In the genomic region with DNA sequence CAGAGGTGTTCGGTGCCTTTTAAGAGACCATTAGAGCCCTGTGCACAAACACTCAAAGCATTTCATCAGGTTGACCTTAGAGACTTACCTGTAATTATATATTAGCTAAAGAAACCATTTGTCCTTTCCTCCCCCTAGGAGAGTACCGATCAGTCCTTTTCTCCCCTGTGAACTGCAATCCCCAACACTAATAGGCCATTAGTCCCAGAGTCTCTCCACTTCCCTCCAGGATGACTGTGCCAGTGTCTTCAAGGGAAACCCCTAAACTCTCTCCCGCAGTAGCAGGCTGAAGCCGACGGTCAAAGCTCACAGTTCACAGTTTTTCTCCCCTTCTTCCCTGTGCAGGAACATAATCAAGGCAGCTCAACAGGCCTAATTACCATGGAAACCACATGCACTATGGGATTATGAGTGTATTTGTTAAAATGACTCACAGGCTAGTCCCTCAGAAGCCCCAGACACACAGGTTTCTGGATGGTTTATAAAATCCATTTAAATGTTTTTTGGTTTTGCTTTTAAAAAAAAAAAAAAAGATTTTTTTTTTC, we compare ENCODE assay signal across 12 mouse cellular contexts. TPM values are rescaled to one million over a fixed set of nuclear protein-coding genes. Genes with fewer than 3 reads are reported as not detected.
DNase-seq lines count a peak whose midpoint lies in the region; ATAC-seq and TF ChIP-seq lines count a peak whose summit lies in the region.
"Had no signal": no experiment of that assay in that cellular context is flagged by ENCODE, and none has a peak within 500 bp of the region (broad histone marks: within the 10 kb centered on the region; RNA-seq: fewer than 3 reads in every experiment).

No protein-coding gene starts in this region.

- CTCF ChIA-PET in Patski (lab: Charles Lee) = interaction anchor here (1.1 kb wide), 1 partner anchor 30 kb away, joined by 3 read pairs; no protein-coding TSS in a partner anchor

- 23% methylated on average over 5 of the region's 5 CpGs for WGBS in forebrain, embryonic 13.5 days
- WGBS in midbrain, embryonic 14.5 days = 25% methylated on average over 5 of the region's 5 CpGs

- H3K4me2 ChIP-seq in forebrain, embryonic 13.5 days = no peak overlapping the region
- peak overlapping the region; percentile 24; the same call in 1 of the 2 replicates for H3K4me2 ChIP-seq in midbrain, embryonic 14.5 days (ENCODE audit: low read length)
- H3K4me2 ChIP-seq: liver, embryonic 12.5 days had no signal

- H3K36me3 ChIP-seq in forebrain, embryonic 13.5 days (ENCODE audit: poor library complexity, severe bottlenecking) = peaks cover 22% of the 10 kb centered on the region
- peaks cover 11% of the 10 kb centered on the region for H3K36me3 ChIP-seq in midbrain, embryonic 14.5 days (ENCODE audit: control insufficient read depth, insufficient read depth, low read length)
- H3K36me3 ChIP-seq: liver, embryonic 12.5 days had no signal

- H3K4me3 ChIP-seq in left cerebral cortex, adult 2 months = no peak overlapping the region
- no peak overlapping the region for H3K4me3 ChIP-seq in forebrain, embryonic 13.5 days
- H3K4me3 ChIP-seq in midbrain, embryonic 14.5 days (replicated peaks; ENCODE audit: low read depth, low read length) = no peak overlapping the region
- H3K4me3 ChIP-seq: liver, embryonic 12.5 days had no signal

- H3K27me3 ChIP-seq in Patski = no peaks in the 10 kb centered on the region
- no peaks in the 10 kb centered on the region for H3K27me3 ChIP-seq in forebrain, embryonic 13.5 days
- no peaks in the 10 kb centered on the region for H3K27me3 ChIP-seq in midbrain, embryonic 14.5 days (ENCODE audit: control insufficient read depth, insufficient read depth, low read length)
- H3K27me3 ChIP-seq: liver, embryonic 12.5 days had no signal

- POLR2A ChIA-PET in Patski (lab: Charles Lee) = interaction anchor here (0.6 kb wide), 1 partner anchor 64 kb away, joined by 3 read pairs; no protein-coding TSS in a partner anchor

- in situ Hi-C loops in Patski (cut with MboI; ENCODE audit: low pct_unique_long_range_greater_than_20kb) = loop anchor here (10.0 kb wide), 1 partner anchor 101 kb away; no protein-coding TSS in a partner anchor

- ATAC-seq in Patski = peak; percentile 78
- ATAC-seq in forebrain, embryonic 13.5 days = peak; percentile 61; the same call in 1 of the 2 replicates
- no peak; the same call in 1 of the 2 replicates for ATAC-seq in midbrain, embryonic 14.5 days (ENCODE audit: low FRiP score, low TSS enrichment)
- no peak for ATAC-seq in granulocyte monocyte progenitor cell, adult 5-6 weeks (replicated peaks; ENCODE audit: poor library complexity, severe bottlenecking)
- ATAC-seq: liver, embryonic 12.5 days had no signal

- 0 out of 2 replicates have a peak overlapping the region, but pooled peaks have one; percentile 9 for H3K9ac ChIP-seq in forebrain, embryonic 13.5 days
- no peak overlapping the region for H3K9ac ChIP-seq in midbrain, embryonic 14.5 days (replicated peaks; ENCODE audit: low read length)
- H3K9ac ChIP-seq: liver, embryonic 12.5 days had no signal

- H3K4me1 ChIP-seq in forebrain, embryonic 13.5 days = peaks cover 74% of the 10 kb centered on the region
- H3K4me1 ChIP-seq in midbrain, embryonic 14.5 days (ENCODE audit: control insufficient read depth, insufficient read depth, low read length) = peaks cover 50% of the 10 kb centered on the region

- intact Hi-C loops in left cerebral cortex, adult 2 months (cut with DNase I) = no loop called here
- intact Hi-C loops in left cerebral cortex, postnatal 4 days (cut with DNase I) = loop anchor here (10.0 kb wide), 1 partner anchor 89 kb away; no protein-coding TSS in a partner anchor

- no peak for DNase-seq in left cerebral cortex, adult 2 months (ENCODE audit: extremely low spot score in 1 of 2, low spot score in 2 of 2)
- no peak for DNase-seq in left cerebral cortex, postnatal 4 days
- DNase-seq in Patski (ENCODE audit: low read depth, low spot score) = peak; percentile 71
- DNase-seq in midbrain, embryonic 14.5 days = peak; percentile 74
- no peak for DNase-seq in urinary bladder, postnatal 36 days (ENCODE audit: low spot score in 2 of 2)
- no peak for DNase-seq in spleen, postnatal 10 days (ENCODE audit: low spot score in 2 of 2)
- DNase-seq: cerebellum, adult 11 months; gastrocnemius, postnatal 14 days had no signal

- H3K9me3 ChIP-seq in forebrain, embryonic 13.5 days (replicated peaks) = no peaks in the 10 kb centered on the region
- no peaks in the 10 kb centered on the region for H3K9me3 ChIP-seq in midbrain, embryonic 14.5 days (ENCODE audit: control insufficient read depth, low read length)
- H3K9me3 ChIP-seq: liver, embryonic 12.5 days had no signal

- H3K27ac ChIP-seq in left cerebral cortex, adult 2 months = peak overlapping the region; percentile 21; the same call in 1 of the 2 replicates
- 0 out of 2 replicates have a peak overlapping the region, but pooled peaks have one; percentile 14 for H3K27ac ChIP-seq in forebrain, embryonic 13.5 days
- peak overlapping the region; percentile 55 for H3K27ac ChIP-seq in midbrain, embryonic 14.5 days (replicated peaks; ENCODE audit: low read depth, low read length)
- H3K27ac ChIP-seq: kidney, postnatal 0 days; liver, embryonic 12.5 days had no signal

- TF ChIP-seq CTCF in left cerebral cortex, adult 2 months (IDR thresholded peaks at IDR 0.05) = no peak
- TF ChIP-seq CTCF in Patski (IDR thresholded peaks at IDR 0.05) = no peak

RNA-seq across cellular contexts. Expression of gene Gng2, which starts 13.4 kb away (rescaled TPM):
- 100 to 1,000 TPM; 195 to 206 TPM for total RNA-seq in left cerebral cortex, adult 2 months (2021)
- 100 to 1,000 TPM; 813 to 824 TPM for total RNA-seq in left cerebral cortex, postnatal 4 days (2021)
- 0.33 TPM for polyA plus RNA-seq in Patski (2021)
- polyA plus RNA-seq in forebrain, embryonic 13.5 days (2015; fragmentation: Nextera tagmentation; extraction: Ambion mirVana) = 304 and 326 TPM in 2 replicates
- polyA plus RNA-seq in midbrain, embryonic 14.5 days (2014; fragmentation: Nextera tagmentation; extraction: Ambion mirVana) = 422 and 423 TPM in 2 replicates
- 24.8 and 36.0 TPM in 2 replicates for total RNA-seq in granulocyte monocyte progenitor cell, adult 5-6 weeks (2014; fragmentation: Nextera tagmentation)
- 25.9 and 52.6 TPM in 2 replicates for total RNA-seq in granulocyte monocyte progenitor cell, adult 5-6 weeks (2017)

Comparison
In these comparisons a context has a peak if more than half of its experiments do, and no peak if none do; other contexts are left out.
1. DNase-seq: peak in Patski (single experiment) and midbrain, embryonic 14.5 days (single experiment); none in left cerebral cortex, adult 2 months (0 of 2), left cerebral cortex, postnatal 4 days (single experiment), urinary bladder, postnatal 36 days (0 of 2) and spleen, postnatal 10 days (0 of 2).
2. ATAC-seq: peak in Patski (single experiment) and forebrain, embryonic 13.5 days (single experiment); none in midbrain, embryonic 14.5 days (single experiment) and granulocyte monocyte progenitor cell, adult 5-6 weeks (single experiment).
3. Peak in every context shown above with its lines, with median percentiles within 50 percentile points of each other: H3K27ac ChIP-seq.